Mouse (Mus musculus) CD4-positive, CD25-positive, alpha-beta regulatory T cell, adult 4 months (primary cell): ENCODE results near the gene Ier3. TPM values are rescaled to one million over a fixed set of nuclear protein-coding genes. Genes with fewer than 3 reads are reported as not detected.

Experiments
- ATAC-seq: one replicate; pipeline ENCODE4 v1.8.0; 2017
- polyA plus RNA-seq, 2 experiments: library from polyadenylated mRNA; unstranded; fragments of 100-300 nt; shearing (Covaris generic); gene quantifications; one replicate each; pipeline ENCODE4 v1.2.1; 2017

Gene Ier3
- polyA plus RNA-seq, 2 experiments from 2014 or later = 1.1 to 1.9 TPM

- ATAC-seq = no peak
These were observed 48.0 kb downstream of the Ier3 start for GRCm38 (mm10) chr17:35869346-35870067.

GRCm38 (mm10) chr17:35870151-35870883, 48.8 kb downstream of the Ier3 start:
- ATAC-seq = peak; percentile 70

GRCm38 (mm10) chr17:35870884-35871696, 49.6 kb downstream of the Ier3 start:
- no peak for ATAC-seq

Other genes starting within 250 kb of the Ier3 start
- gene Sfta2, start 220.1 kb upstream of the Ier3 start, polyA plus RNA-seq = not detected
- not detected for gene Gm9573, start 195.0 kb upstream of the Ier3 start, polyA plus RNA-seq
- under 1 TPM; 0.16 to 0.46 TPM for gene Mucl3, start 178.0 kb upstream of the Ier3 start, polyA plus RNA-seq
- gene Vars2, start 154.1 kb upstream of the Ier3 start, polyA plus RNA-seq = 10 to 100 TPM; 11.1 to 15.2 TPM
- 10 to 100 TPM; 28.3 to 37.7 TPM for gene Gtf2h4, start 147.9 kb upstream of the Ier3 start, polyA plus RNA-seq
- under 1 TPM; 0.65 TPM for gene Ddr1, start 117.1 kb upstream of the Ier3 start, polyA plus RNA-seq
- 10 to 100 TPM; 24.3 to 30.7 TPM for gene Flot1, start 1.5 kb downstream of the Ier3 start, polyA plus RNA-seq
- 100 to 1,000 TPM; 564 to 602 TPM for gene Tubb5, start 16.6 kb downstream of the Ier3 start, polyA plus RNA-seq
- 10 to 100 TPM; 10.9 to 13.2 TPM for gene Mdc1, start 19.8 kb downstream of the Ier3 start, polyA plus RNA-seq
- gene Nrm, start 39.6 kb downstream of the Ier3 start, polyA plus RNA-seq = 10 to 100 TPM; 35.5 to 43.5 TPM
- 100 to 1,000 TPM; 222 to 223 TPM for gene Ppp1r18, start 43.9 kb downstream of the Ier3 start, polyA plus RNA-seq
- 10 to 100 TPM; 13.4 to 39.3 TPM for gene Dhx16, start 58.1 kb downstream of the Ier3 start, polyA plus RNA-seq
- gene 2310061I04Rik, start 75.7 kb downstream of the Ier3 start, polyA plus RNA-seq = 10 to 100 TPM; 12.6 to 15.3 TPM
- 10 to 100 TPM; 10.3 to 16.9 TPM for gene Atat1, start 88.4 kb downstream of the Ier3 start, polyA plus RNA-seq
- 10 to 100 TPM; 59.8 to 82.8 TPM for gene Mrps18b, start 94.7 kb downstream of the Ier3 start, polyA plus RNA-seq
- gene Ppp1r10, start 94.8 kb downstream of the Ier3 start, polyA plus RNA-seq = 10 to 100 TPM; 44.9 to 53.5 TPM
- gene Abcf1, start 148.1 kb downstream of the Ier3 start, polyA plus RNA-seq = 100 to 1,000 TPM; 122 to 174 TPM
- 1 to 10 TPM; 8.1 to 9.2 TPM for gene Gnl1, start 158.2 kb downstream of the Ier3 start, polyA plus RNA-seq
- 10 to 100 TPM; 16.5 to 17.6 TPM for gene Prr3, start 158.6 kb downstream of the Ier3 start, polyA plus RNA-seq
- 10 to 100 TPM; 31.2 to 45.1 TPM for gene H2-T24, start 198.9 kb downstream of the Ier3 start, polyA plus RNA-seq
- 1,000 to 10,000 TPM in 1 of 2 experiments, 100 to 1,000 TPM in 1; 829 to 1,151 TPM for gene H2-T23, start 211.2 kb downstream of the Ier3 start, polyA plus RNA-seq
- gene H2-T22, start 221.1 kb downstream of the Ier3 start, polyA plus RNA-seq = 100 to 1,000 TPM; 407 to 526 TPM
- under 1 TPM in 1 of 2 experiments, not detected in 1; 0.66 TPM for gene Gm6034, start 221.3 kb downstream of the Ier3 start, polyA plus RNA-seq
- gene Gm11127, start 236.7 kb downstream of the Ier3 start, polyA plus RNA-seq = not detected